Mouse (Mus musculus): ENCODE data around the gene Chst11. TPM values are rescaled to one million over a fixed set of nuclear protein-coding genes. Genes with fewer than 3 reads are reported as not detected.

The Chst11 gene
- polyA plus RNA-seq, 1 experiment from 2014 or later, result 3.2 TPM

GRCm38 (mm10) chr10:83164901-83165435 lies 179.7 kb downstream of the Chst11 start:
- Histone ChIP-seq H3K36me3 (ENCODE audit: control insufficient read depth, insufficient read depth, low read length) (no peaks in the 10 kb centered on the region), H3K27me3 (ENCODE audit: control insufficient read depth, insufficient read depth, low read depth, low read length) (no peaks in the 10 kb centered on the region), H3K4me1 (ENCODE audit: control insufficient read depth, insufficient read depth, low read length) (no peaks in the 10 kb centered on the region), H3K27ac (ENCODE audit: low read length) (no peak overlapping the region), H3K9me3 (replicated peaks; ENCODE audit: control insufficient read depth, low read length, poor library complexity, severe bottlenecking) (no peaks in the 10 kb centered on the region), H3K4me3 (ENCODE audit: low read depth, low read length) (no peak overlapping the region), H3K4me2 (ENCODE audit: low read length) (no peak overlapping the region), H3K9ac (ENCODE audit: low read depth, low read length) (no peak overlapping the region)
- 78% methylated on average over 9 of the region's 9 CpGs for WGBS
- ATAC-seq, result no peak

- ATAC-seq, result no peak
- H3K27ac ChIP-seq (ENCODE audit: low read length), result no peak overlapping the region
- no peaks in the 10 kb centered on the region for H3K4me1 ChIP-seq (ENCODE audit: control insufficient read depth, insufficient read depth, low read length)
- no peaks in the 10 kb centered on the region for H3K36me3 ChIP-seq (ENCODE audit: control insufficient read depth, insufficient read depth, low read length)
- no peaks in the 10 kb centered on the region for H3K9me3 ChIP-seq (replicated peaks; ENCODE audit: control insufficient read depth, low read length, poor library complexity, severe bottlenecking)
- 68% methylated on average over 11 of the region's 11 CpGs for WGBS
- no peak overlapping the region for H3K9ac ChIP-seq (ENCODE audit: low read depth, low read length)
- no peak overlapping the region for H3K4me2 ChIP-seq (ENCODE audit: low read length)
- H3K27me3 ChIP-seq (ENCODE audit: control insufficient read depth, insufficient read depth, low read depth, low read length), result no peaks in the 10 kb centered on the region
- H3K4me3 ChIP-seq (ENCODE audit: low read depth, low read length), result no peak overlapping the region
Observed at GRCm38 (mm10) chr10:83165521-83166243, 180.4 kb downstream of the Chst11 start.

- Histone ChIP-seq H3K27ac (ENCODE audit: low read length) (no peak overlapping the region), H3K4me3 (ENCODE audit: low read depth, low read length) (no peak overlapping the region), H3K4me1 (ENCODE audit: control insufficient read depth, insufficient read depth, low read length) (no peaks in the 10 kb centered on the region), H3K9ac (ENCODE audit: low read depth, low read length) (no peak overlapping the region), H3K4me2 (ENCODE audit: low read length) (no peak overlapping the region), H3K27me3 (ENCODE audit: control insufficient read depth, insufficient read depth, low read depth, low read length) (no peaks in the 10 kb centered on the region), H3K36me3 (ENCODE audit: control insufficient read depth, insufficient read depth, low read length) (no peaks in the 10 kb centered on the region), H3K9me3 (replicated peaks; ENCODE audit: control insufficient read depth, low read length, poor library complexity, severe bottlenecking) (no peaks in the 10 kb centered on the region)
- WGBS, result 81% methylated on average over 9 of the region's 9 CpGs
- no peak for ATAC-seq
Observed at GRCm38 (mm10) chr10:83166272-83166671, 181.0 kb downstream of the Chst11 start.

GRCm38 (mm10) chr10:83167492-83167891 lies 182.2 kb downstream of the Chst11 start:
- ATAC-seq, result no peak
- 80% methylated on average over 6 of the region's 6 CpGs for WGBS
- Histone ChIP-seq H3K27ac (ENCODE audit: low read length) (no peak overlapping the region), H3K9ac (ENCODE audit: low read depth, low read length) (no peak overlapping the region), H3K36me3 (ENCODE audit: control insufficient read depth, insufficient read depth, low read length) (no peaks in the 10 kb centered on the region), H3K4me3 (ENCODE audit: low read depth, low read length) (no peak overlapping the region), H3K27me3 (ENCODE audit: control insufficient read depth, insufficient read depth, low read depth, low read length) (no peaks in the 10 kb centered on the region), H3K9me3 (replicated peaks; ENCODE audit: control insufficient read depth, low read length, poor library complexity, severe bottlenecking) (no peaks in the 10 kb centered on the region), H3K4me2 (ENCODE audit: low read length) (no peak overlapping the region), H3K4me1 (ENCODE audit: control insufficient read depth, insufficient read depth, low read length) (no peaks in the 10 kb centered on the region; the same call in 1 of the 2 replicates)

- ATAC-seq, result no peak
- H3K4me1 ChIP-seq (ENCODE audit: control insufficient read depth, insufficient read depth, low read length), result no peaks in the 10 kb centered on the region; the same call in 1 of the 2 replicates
- no peak overlapping the region for H3K9ac ChIP-seq (ENCODE audit: low read depth, low read length)
- no peak overlapping the region for H3K4me3 ChIP-seq (ENCODE audit: low read depth, low read length)
- no peaks in the 10 kb centered on the region for H3K36me3 ChIP-seq (ENCODE audit: control insufficient read depth, insufficient read depth, low read length)
- H3K4me2 ChIP-seq (ENCODE audit: low read length), result no peak overlapping the region
- H3K27ac ChIP-seq (ENCODE audit: low read length), result no peak overlapping the region
- H3K9me3 ChIP-seq (replicated peaks; ENCODE audit: control insufficient read depth, low read length, poor library complexity, severe bottlenecking), result no peaks in the 10 kb centered on the region
- H3K27me3 ChIP-seq (ENCODE audit: control insufficient read depth, insufficient read depth, low read depth, low read length), result no peaks in the 10 kb centered on the region
- 79% methylated on average over 11 of the region's 11 CpGs for WGBS
Observed at GRCm38 (mm10) chr10:83168303-83169056, 183.2 kb downstream of the Chst11 start.

- Histone ChIP-seq H3K9me3 (replicated peaks; ENCODE audit: control insufficient read depth, low read length, poor library complexity, severe bottlenecking) (no peaks in the 10 kb centered on the region), H3K4me3 (ENCODE audit: low read depth, low read length) (no peak overlapping the region), H3K9ac (ENCODE audit: low read depth, low read length) (no peak overlapping the region), H3K36me3 (ENCODE audit: control insufficient read depth, insufficient read depth, low read length) (no peaks in the 10 kb centered on the region), H3K27me3 (ENCODE audit: control insufficient read depth, insufficient read depth, low read depth, low read length) (no peaks in the 10 kb centered on the region), H3K27ac (ENCODE audit: low read length) (no peak overlapping the region), H3K4me1 (ENCODE audit: control insufficient read depth, insufficient read depth, low read length) (no peaks in the 10 kb centered on the region; the same call in 1 of the 2 replicates), H3K4me2 (ENCODE audit: low read length) (no peak overlapping the region)
- 92% methylated on average over 6 of the region's 6 CpGs for WGBS
- ATAC-seq, result no peak
Observed at GRCm38 (mm10) chr10:83169554-83169953, 184.3 kb downstream of the Chst11 start.

- Histone ChIP-seq H3K4me2 (ENCODE audit: low read length) (no peak overlapping the region), H3K9ac (ENCODE audit: low read depth, low read length) (no peak overlapping the region), H3K27ac (ENCODE audit: low read length) (no peak overlapping the region), H3K27me3 (ENCODE audit: control insufficient read depth, insufficient read depth, low read depth, low read length) (no peaks in the 10 kb centered on the region), H3K36me3 (ENCODE audit: control insufficient read depth, insufficient read depth, low read length) (no peaks in the 10 kb centered on the region), H3K4me3 (ENCODE audit: low read depth, low read length) (no peak overlapping the region), H3K4me1 (ENCODE audit: control insufficient read depth, insufficient read depth, low read length) (peaks cover 6% of the 10 kb centered on the region; the same call in 1 of the 2 replicates), H3K9me3 (replicated peaks; ENCODE audit: control insufficient read depth, low read length, poor library complexity, severe bottlenecking) (no peaks in the 10 kb centered on the region; the same call in 1 of the 2 replicates)
- ATAC-seq, result no peak
- 65% methylated on average over 5 of the region's 5 CpGs for WGBS
Observed at GRCm38 (mm10) chr10:83178151-83178550, 192.9 kb downstream of the Chst11 start.

- Histone ChIP-seq H3K27ac (ENCODE audit: low read length) (no peak overlapping the region), H3K9me3 (replicated peaks; ENCODE audit: control insufficient read depth, low read length, poor library complexity, severe bottlenecking) (no peaks in the 10 kb centered on the region; the same call in 1 of the 2 replicates), H3K4me1 (ENCODE audit: control insufficient read depth, insufficient read depth, low read length) (peaks cover 6% of the 10 kb centered on the region; the same call in 1 of the 2 replicates), H3K9ac (ENCODE audit: low read depth, low read length) (no peak overlapping the region), H3K4me3 (ENCODE audit: low read depth, low read length) (no peak overlapping the region), H3K27me3 (ENCODE audit: control insufficient read depth, insufficient read depth, low read depth, low read length) (no peaks in the 10 kb centered on the region), H3K4me2 (ENCODE audit: low read length) (no peak overlapping the region), H3K36me3 (ENCODE audit: control insufficient read depth, insufficient read depth, low read length) (no peaks in the 10 kb centered on the region)
- ATAC-seq, result no peak
- WGBS, result 65% methylated on average over 1 of the region's 1 CpGs
Observed at GRCm38 (mm10) chr10:83178661-83179060, 193.4 kb downstream of the Chst11 start.

All from midbrain, embryonic 16.5 days (tissue).